Mouse (Mus musculus): ENCODE measurements around the gene Atxn1. TPM values are rescaled to one million over a fixed set of nuclear protein-coding genes. Genes with fewer than 3 reads are reported as not detected.

The Atxn1 gene
- total and polyA plus RNA-seq, 3 experiments = 8.0 to 13.1 (median 9.7) TPM

GRCm38 (mm10) chr13:45630518-45631290 is 334.1 kb downstream of the Atxn1 start:
- peaks cover 0 to 37% of the 10 kb centered on the region in 2 experiments; a peak in 2 of 4 replicates for H3K4me1 ChIP-seq (ENCODE audit: control insufficient read depth in 1 of 2, insufficient read depth in 2 of 2)
- no peak overlapping the region for H3K27ac ChIP-seq (ENCODE audit: insufficient read depth, low read depth)
- H3K27me3 ChIP-seq (replicated peaks) = no peaks in the 10 kb centered on the region
- H3K9me3 ChIP-seq (replicated peaks; ENCODE audit: low read length) = no peaks in the 10 kb centered on the region
- no peak overlapping the region for H3K4me3 ChIP-seq (replicated peaks in 1 of 3; ENCODE audit: low read depth in 2 of 3, low read length in 2 of 3, poor library complexity in 1 of 3)
- TF ChIP-seq NRF1 (IDR thresholded peaks at IDR 0.05; ENCODE audit: low read depth, low read length) (no peak), IRF4 (IDR thresholded peaks at IDR 0.05; ENCODE audit: low read depth, low read length) (no peak), GABPA (IDR thresholded peaks at IDR 0.05; ENCODE audit: insufficient replicate concordance, low read depth, low read length) (no peak), JUND (conservative IDR thresholded peaks at IDR 0.05; ENCODE audit: low read depth, low read length) (no peak), ZNF384 (IDR thresholded peaks at IDR 0.05; ENCODE audit: low read depth, low read length) (no peak)
- no peak overlapping the region for H3K9ac ChIP-seq (ENCODE audit: insufficient read depth, low read depth)
- H3K36me3 ChIP-seq (replicated peaks in 1 of 2; ENCODE audit: control insufficient read depth in 1 of 2, insufficient read depth in 1 of 2, low read length in 1 of 2) = peaks cover 6 to 74% of the 10 kb centered on the region in 2 experiments
- H3K79me2 ChIP-seq (replicated peaks; ENCODE audit: control insufficient read depth, extremely low read depth, insufficient read depth, poor library complexity, severe bottlenecking) = no peaks in the 10 kb centered on the region
- dilution Hi-C loops (cut with MboI; ENCODE audit: extremely low pct_ligation_motif_present, extremely low pct_unique_long_range_greater_than_20kb, low sequenced_read_pairs) = no loop called here
- DNase-seq (ENCODE audit: extremely low read depth) = no peak
- in situ Hi-C loops (cut with MboI; ENCODE audit: low pct_ligation_motif_present, low pct_unique_long_range_greater_than_20kb, low sequenced_read_pairs) = no loop called here
- H3K4me2 ChIP-seq (ENCODE audit: insufficient read depth, low read depth, poor library complexity, severe bottlenecking) = no peak overlapping the region

GRCm38 (mm10) chr13:45629750-45630149 is 335.1 kb downstream of the Atxn1 start:
- Histone ChIP-seq H3K4me2 (ENCODE audit: insufficient read depth, low read depth, poor library complexity, severe bottlenecking) (no peak overlapping the region), H3K27me3 (replicated peaks) (no peaks in the 10 kb centered on the region), H3K36me3 (replicated peaks in 1 of 2; ENCODE audit: control insufficient read depth in 1 of 2, insufficient read depth in 1 of 2, low read length in 1 of 2) (peaks cover 6 to 70% of the 10 kb centered on the region in 2 experiments), H3K4me1 (ENCODE audit: control insufficient read depth in 1 of 2, insufficient read depth in 2 of 2) (peaks cover 0 to 28% of the 10 kb centered on the region in 2 experiments; a peak in 2 of 4 replicates), H3K79me2 (replicated peaks; ENCODE audit: control insufficient read depth, extremely low read depth, insufficient read depth, poor library complexity, severe bottlenecking) (no peaks in the 10 kb centered on the region), H3K9me3 (replicated peaks; ENCODE audit: low read length) (peaks cover 2% of the 10 kb centered on the region), H3K27ac (ENCODE audit: insufficient read depth, low read depth) (no peak overlapping the region), H3K4me3 (replicated peaks in 1 of 3; ENCODE audit: low read depth in 2 of 3, low read length in 2 of 3, poor library complexity in 1 of 3) (no peak overlapping the region), H3K9ac (ENCODE audit: insufficient read depth, low read depth) (no peak overlapping the region)
- in situ Hi-C loops (cut with MboI; ENCODE audit: low pct_ligation_motif_present, low pct_unique_long_range_greater_than_20kb, low sequenced_read_pairs) (no loop called here), dilution Hi-C loops (cut with MboI; ENCODE audit: extremely low pct_ligation_motif_present, extremely low pct_unique_long_range_greater_than_20kb, low sequenced_read_pairs) (no loop called here)
- no peak for DNase-seq (ENCODE audit: extremely low read depth)
- TF ChIP-seq NELFE (IDR thresholded peaks at IDR 0.05; ENCODE audit: low read depth, low read length) (no peak), MAX (IDR thresholded peaks at IDR 0.05; ENCODE audit: low read length) (no peak), POLR2AphosphoS2 (IDR thresholded peaks at IDR 0.05; ENCODE audit: low read depth, low read length) (no peak), USF1 (IDR thresholded peaks at IDR 0.05; ENCODE audit: low read depth, low read length) (no peak), MYC (IDR thresholded peaks at IDR 0.05; ENCODE audit: low read depth, low read length) (no peak), CHD1 (IDR thresholded peaks at IDR 0.05; ENCODE audit: low read depth, low read length) (no peak), HCFC1 (IDR thresholded peaks at IDR 0.05; ENCODE audit: low read depth, low read length) (no peak), UBTF (IDR thresholded peaks at IDR 0.05; ENCODE audit: low read depth, low read length) (no peak), BHLHE40 (IDR thresholded peaks at IDR 0.05; ENCODE audit: low read depth, low read length) (no peak), ELF1 (IDR thresholded peaks at IDR 0.05; ENCODE audit: low read depth, low read length) (no peak), MAZ (IDR thresholded peaks at IDR 0.05; ENCODE audit: low read depth, low read length) (no peak), KAT2A (IDR thresholded peaks at IDR 0.05; ENCODE audit: insufficient replicate concordance, low read length) (no peak), ETS1 (conservative IDR thresholded peaks at IDR 0.05; ENCODE audit: low read depth, low read length) (no peak), CHD2 (IDR thresholded peaks at IDR 0.05; ENCODE audit: low read length) (no peak), E2F4 (IDR thresholded peaks at IDR 0.05; ENCODE audit: insufficient replicate concordance, low read depth, low read length) (no peak), MXI1 (IDR thresholded peaks at IDR 0.05; ENCODE audit: low read depth, low read length) (no peak), CTCF (conservative IDR thresholded peaks at IDR 0.05 in 1 of 2, IDR thresholded peaks at IDR 0.05 in 1 of 2; ENCODE audit: low read depth in 2 of 2, low read length in 2 of 2) (no peak)
